Mouse (Mus musculus) heart, embryonic 16.5 days (tissue): ENCODE results near the gene Dnah8. TPM values are rescaled to one million over a fixed set of nuclear protein-coding genes. Genes with fewer than 3 reads are reported as not detected.

Experiments used
- ATAC-seq: fragments of 200-750 bp; cut with Nextera tagmentation; replicated peaks from 2 replicates; pipeline ENCODE4 v1.8.0; 2017; ENCODE audit warnings: moderate number of reproducible peaks; ENCODE audit not compliant: insufficient read depth, low FRiP score; ENCODE audit errors: extremely low read depth
- H3K27ac ChIP-seq: fragments of 300-500 bp; sonication (generic); 2 replicates; pipeline ENCODE4 v1.5.1; 2014; ENCODE audit warnings: mild to moderate bottlenecking, low read length, control low read depth, moderate library complexity
- H3K27me3 ChIP-seq: fragments of 300-500 bp; sonication (generic); 2 replicates; pipeline ENCODE4 v1.6.1; 2014; ENCODE audit warnings: low read length, mixed read lengths; ENCODE audit not compliant: control insufficient read depth, insufficient read depth
- H3K36me3 ChIP-seq: fragments of 300-500 bp; sonication (generic); 2 replicates; pipeline ENCODE4 v1.6.1; 2014; ENCODE audit not compliant: control insufficient read depth, insufficient read depth
- H3K4me1 ChIP-seq: fragments of 300-500 bp; sonication (generic); 2 replicates; pipeline ENCODE4 v1.6.1; 2014; ENCODE audit warnings: low read length, mixed read lengths; ENCODE audit not compliant: control insufficient read depth, insufficient read depth
- H3K4me2 ChIP-seq: fragments of 300-500 bp; sonication (generic); 2 replicates; pipeline ENCODE4 v1.6.1; 2014; ENCODE audit warnings: low read depth, mild to moderate bottlenecking, control low read depth, low read length
- H3K4me3 ChIP-seq: fragments of 300-500 bp; sonication (generic); 2 replicates; pipeline ENCODE4 v1.5.1; 2014; ENCODE audit warnings: mild to moderate bottlenecking, control low read depth, low read length
- H3K9ac ChIP-seq: fragments of 300-500 bp; sonication (generic); 2 replicates; pipeline ENCODE4 v1.6.1; 2014; ENCODE audit warnings: low read length, control low read depth
- H3K9me3 ChIP-seq: fragments of 300-500 bp; sonication (generic); replicated peaks from 2 replicates; pipeline ENCODE4 v1.6.1; 2016; ENCODE audit warnings: low read length; ENCODE audit not compliant: control insufficient read depth
- WGBS: fragments of 180-500 bp; shearing (Covaris S2); extraction: QIAGEN DNeasy Blood & Tissue Kit; methylation state at CpG from one replicate; pipeline ENCODE4 v1.1.7; 2014; 5-methylcytosine and 5-hydroxymethylcytosine counted together
- polyA plus RNA-seq: library from polyadenylated mRNA; unstranded; fragments of >200 nt; fragmentation: Nextera tagmentation; extraction: Ambion mirVana; gene quantifications from 2 replicates; pipeline ENCODE4 v1.2.1, GENCODE M21; 2015

Dnah8 gene
- polyA plus RNA-seq, 1 experiment from 2014 or later: 2.9 TPM

GRCm38 (mm10) chr17:30663170-30663569, 39.0 kb downstream of the Dnah8 start:
- Histone ChIP-seq H3K27ac (no peak overlapping the region), H3K9ac (no peak overlapping the region), H3K9me3 (peaks cover 5% of the 10 kb centered on the region; the same call in 1 of the 2 replicates), H3K4me3 (no peak overlapping the region), H3K27me3 (no peaks in the 10 kb centered on the region), H3K4me2 (no peak overlapping the region), H3K4me1 (no peaks in the 10 kb centered on the region), H3K36me3 (no peaks in the 10 kb centered on the region)
- ATAC-seq: no peak
- WGBS: 88% methylated on average over 8 of the region's 8 CpGs

DNA sequence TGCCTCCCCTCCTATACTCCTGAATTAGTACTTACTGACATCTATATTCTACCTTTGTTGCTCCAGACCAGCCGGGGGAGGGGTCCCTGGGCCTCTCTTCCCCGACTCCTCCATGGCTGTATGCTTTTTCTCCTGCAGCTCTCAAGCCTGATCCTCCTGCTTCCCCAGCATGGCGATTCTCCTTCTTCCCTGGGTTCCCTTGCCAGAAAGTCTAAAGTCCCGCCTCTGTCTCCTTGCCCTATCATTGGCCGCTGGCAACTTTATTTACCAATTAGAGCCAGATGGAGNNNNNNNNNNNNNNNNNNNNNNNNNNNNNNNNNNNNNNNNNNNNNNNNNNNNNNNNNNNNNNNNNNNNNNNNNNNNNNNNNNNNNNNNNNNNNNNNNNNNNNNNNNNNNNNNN, 40.7 kb downstream of the Dnah8 start:
- 72% methylated on average over 5 of the region's 5 CpGs for WGBS
- H3K36me3 ChIP-seq: no peaks in the 10 kb centered on the region
- no peak overlapping the region for H3K27ac ChIP-seq
- peaks cover 5% of the 10 kb centered on the region; the same call in 1 of the 2 replicates for H3K9me3 ChIP-seq
- no peaks in the 10 kb centered on the region for H3K4me1 ChIP-seq
- no peak overlapping the region for H3K4me3 ChIP-seq
- H3K4me2 ChIP-seq: no peak overlapping the region
- H3K9ac ChIP-seq: no peak overlapping the region
- ATAC-seq: no peak
- H3K27me3 ChIP-seq: no peaks in the 10 kb centered on the region

- WGBS: 81% methylated on average over 4 of the region's 4 CpGs
- no peak overlapping the region for H3K9ac ChIP-seq
- H3K4me2 ChIP-seq: no peak overlapping the region
- no peaks in the 10 kb centered on the region for H3K9me3 ChIP-seq
- H3K27me3 ChIP-seq: no peaks in the 10 kb centered on the region
- H3K4me1 ChIP-seq: no peaks in the 10 kb centered on the region
- ATAC-seq: no peak
- no peaks in the 10 kb centered on the region for H3K36me3 ChIP-seq
- no peak overlapping the region for H3K27ac ChIP-seq
- no peak overlapping the region for H3K4me3 ChIP-seq
Observed at GRCm38 (mm10) chr17:30672556-30672955, 48.4 kb downstream of the Dnah8 start.

GRCm38 (mm10) chr17:30673023-30673422, 48.9 kb downstream of the Dnah8 start:
- no peaks in the 10 kb centered on the region for H3K9me3 ChIP-seq
- H3K9ac ChIP-seq: no peak overlapping the region
- 89% methylated on average over 6 of the region's 6 CpGs for WGBS
- H3K4me1 ChIP-seq: no peaks in the 10 kb centered on the region
- no peaks in the 10 kb centered on the region for H3K36me3 ChIP-seq
- no peak overlapping the region for H3K27ac ChIP-seq
- H3K27me3 ChIP-seq: no peaks in the 10 kb centered on the region
- no peak for ATAC-seq
- no peak overlapping the region for H3K4me3 ChIP-seq
- H3K4me2 ChIP-seq: no peak overlapping the region

GRCm38 (mm10) chr17:30675021-30675740, 51.0 kb downstream of the Dnah8 start:
- H3K27me3 ChIP-seq: no peaks in the 10 kb centered on the region
- no peaks in the 10 kb centered on the region for H3K36me3 ChIP-seq
- no peaks in the 10 kb centered on the region; the same call in 1 of the 2 replicates for H3K9me3 ChIP-seq
- no peak overlapping the region for H3K4me2 ChIP-seq
- H3K4me1 ChIP-seq: no peaks in the 10 kb centered on the region
- no peak overlapping the region for H3K9ac ChIP-seq
- WGBS: 74% methylated on average over 9 of the region's 9 CpGs
- no peak overlapping the region for H3K27ac ChIP-seq
- no peak overlapping the region for H3K4me3 ChIP-seq
- no peak for ATAC-seq

DNA sequence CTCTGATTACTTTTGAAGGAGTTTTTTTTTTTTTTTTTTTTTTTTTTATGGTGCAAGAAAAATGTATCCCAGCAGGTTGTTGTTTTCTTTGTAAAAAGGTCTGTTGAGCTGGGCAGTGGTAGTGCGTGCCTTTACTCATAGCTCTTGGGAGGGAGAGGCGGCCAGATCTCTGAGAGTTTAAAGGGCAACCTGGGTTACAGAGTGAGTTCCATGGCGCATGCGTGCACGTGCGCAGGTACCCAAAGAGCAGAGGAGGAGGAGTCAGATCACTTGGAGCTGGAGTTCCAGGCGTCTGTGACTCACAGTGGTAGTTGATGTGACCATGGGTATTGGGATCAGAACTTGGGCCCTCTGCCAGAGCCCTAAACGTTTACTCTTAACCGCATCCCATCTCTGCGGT, 54.4 kb downstream of the Dnah8 start:
- H3K4me3 ChIP-seq: no peak overlapping the region
- WGBS: 92% methylated on average over 10 of the region's 10 CpGs
- no peak for ATAC-seq
- H3K36me3 ChIP-seq: no peaks in the 10 kb centered on the region
- H3K9me3 ChIP-seq: no peaks in the 10 kb centered on the region; the same call in 1 of the 2 replicates
- no peaks in the 10 kb centered on the region for H3K4me1 ChIP-seq
- no peak overlapping the region for H3K4me2 ChIP-seq
- H3K27me3 ChIP-seq: no peaks in the 10 kb centered on the region
- H3K27ac ChIP-seq: no peak overlapping the region
- H3K9ac ChIP-seq: no peak overlapping the region

GRCm38 (mm10) chr17:30679612-30680011, 55.5 kb downstream of the Dnah8 start:
- Histone ChIP-seq H3K9me3 (no peaks in the 10 kb centered on the region; the same call in 1 of the 2 replicates), H3K27me3 (no peaks in the 10 kb centered on the region), H3K4me1 (no peaks in the 10 kb centered on the region), H3K27ac (no peak overlapping the region), H3K36me3 (no peaks in the 10 kb centered on the region), H3K4me3 (no peak overlapping the region), H3K9ac (no peak overlapping the region), H3K4me2 (no peak overlapping the region)
- no peak for ATAC-seq
- WGBS: 91% methylated on average over 4 of the region's 4 CpGs

GRCm38 (mm10) chr17:30681604-30682003, 57.5 kb downstream of the Dnah8 start:
- Histone ChIP-seq H3K4me3 (no peak overlapping the region), H3K4me2 (no peak overlapping the region), H3K9me3 (no peaks in the 10 kb centered on the region; the same call in 1 of the 2 replicates), H3K4me1 (no peaks in the 10 kb centered on the region), H3K27ac (no peak overlapping the region), H3K27me3 (no peaks in the 10 kb centered on the region), H3K9ac (no peak overlapping the region), H3K36me3 (no peaks in the 10 kb centered on the region)
- WGBS: 24% methylated on average over 5 of the region's 5 CpGs
- ATAC-seq: no peak

- Histone ChIP-seq H3K9me3 (no peaks in the 10 kb centered on the region), H3K36me3 (no peaks in the 10 kb centered on the region), H3K4me1 (no peaks in the 10 kb centered on the region), H3K4me2 (no peak overlapping the region), H3K9ac (no peak overlapping the region), H3K27me3 (no peaks in the 10 kb centered on the region), H3K4me3 (no peak overlapping the region), H3K27ac (no peak overlapping the region)
- ATAC-seq: no peak
- WGBS: 84% methylated on average over 8 of the region's 8 CpGs
Observed at GRCm38 (mm10) chr17:30690181-30690580, 66.0 kb downstream of the Dnah8 start.
